Mouse (Mus musculus) stomach, embryonic 16.5 days (tissue): ENCODE results near the gene Uqcr11. TPM values are rescaled to one million over a fixed set of nuclear protein-coding genes. Genes with fewer than 3 reads are reported as not detected.
A peak's percentile ranks its signal among the peaks of the same experiment; 100 is the strongest.

ENCODE experiments used
- ATAC-seq: fragments of 200-750 bp; cut with Nextera tagmentation; 2 replicates; pipeline ENCODE4 v1.8.0; 2017; ENCODE audit warnings: moderate number of reproducible peaks, moderate TSS enrichment; ENCODE audit not compliant: insufficient read depth, low FRiP score
- H3K27ac ChIP-seq: fragments of 300-500 bp; sonication (generic); 2 replicates; pipeline ENCODE4 v1.5.1; 2014; ENCODE audit warnings: low read length
- H3K27me3 ChIP-seq: fragments of 300-500 bp; sonication (generic); 2 replicates; pipeline ENCODE4 v1.6.1; 2014; ENCODE audit warnings: low read length, control low read depth, mixed read lengths; ENCODE audit not compliant: control insufficient read depth, insufficient read depth
- H3K36me3 ChIP-seq: fragments of 300-500 bp; sonication (generic); 2 replicates; pipeline ENCODE4 v1.6.1; 2014; ENCODE audit warnings: low read length; ENCODE audit not compliant: control insufficient read depth, insufficient read depth
- H3K4me1 ChIP-seq: fragments of 300-500 bp; sonication (generic); 2 replicates; pipeline ENCODE4 v1.6.1; 2014; ENCODE audit warnings: low read length, control low read depth, mixed read lengths; ENCODE audit not compliant: control insufficient read depth, insufficient read depth
- H3K4me2 ChIP-seq: fragments of 300-500 bp; sonication (generic); 2 replicates; pipeline ENCODE4 v1.6.1; 2014; ENCODE audit warnings: low read depth, low read length, mixed read lengths
- H3K4me3 ChIP-seq: fragments of 300-500 bp; sonication (generic); replicated peaks from 2 replicates; pipeline ENCODE4 v1.5.1; 2014; ENCODE audit warnings: mild to moderate bottlenecking, low read length
- H3K9ac ChIP-seq: fragments of 300-500 bp; sonication (generic); 2 replicates; pipeline ENCODE4 v1.6.1; 2014; ENCODE audit warnings: low read length
- H3K9me3 ChIP-seq: fragments of 300-500 bp; sonication (generic); replicated peaks from 2 replicates; pipeline ENCODE4 v1.6.1; 2016; ENCODE audit warnings: low read length, control low read depth; ENCODE audit not compliant: control insufficient read depth
- WGBS: fragments of 180-500 bp; shearing (Covaris S2); extraction: QIAGEN DNeasy Blood & Tissue Kit; methylation state at CpG from one replicate; pipeline ENCODE4 v1.1.7; 2014; 5-methylcytosine and 5-hydroxymethylcytosine counted together
- polyA plus RNA-seq: library from polyadenylated mRNA; unstranded; fragments of >200 nt; fragmentation: Nextera tagmentation; extraction: Ambion mirVana; gene quantifications from 2 replicates; pipeline ENCODE4 v1.2.1, GENCODE M21; 2015

Uqcr11 gene
- polyA plus RNA-seq, 1 experiment from 2014 or later = 669 TPM

DNA sequence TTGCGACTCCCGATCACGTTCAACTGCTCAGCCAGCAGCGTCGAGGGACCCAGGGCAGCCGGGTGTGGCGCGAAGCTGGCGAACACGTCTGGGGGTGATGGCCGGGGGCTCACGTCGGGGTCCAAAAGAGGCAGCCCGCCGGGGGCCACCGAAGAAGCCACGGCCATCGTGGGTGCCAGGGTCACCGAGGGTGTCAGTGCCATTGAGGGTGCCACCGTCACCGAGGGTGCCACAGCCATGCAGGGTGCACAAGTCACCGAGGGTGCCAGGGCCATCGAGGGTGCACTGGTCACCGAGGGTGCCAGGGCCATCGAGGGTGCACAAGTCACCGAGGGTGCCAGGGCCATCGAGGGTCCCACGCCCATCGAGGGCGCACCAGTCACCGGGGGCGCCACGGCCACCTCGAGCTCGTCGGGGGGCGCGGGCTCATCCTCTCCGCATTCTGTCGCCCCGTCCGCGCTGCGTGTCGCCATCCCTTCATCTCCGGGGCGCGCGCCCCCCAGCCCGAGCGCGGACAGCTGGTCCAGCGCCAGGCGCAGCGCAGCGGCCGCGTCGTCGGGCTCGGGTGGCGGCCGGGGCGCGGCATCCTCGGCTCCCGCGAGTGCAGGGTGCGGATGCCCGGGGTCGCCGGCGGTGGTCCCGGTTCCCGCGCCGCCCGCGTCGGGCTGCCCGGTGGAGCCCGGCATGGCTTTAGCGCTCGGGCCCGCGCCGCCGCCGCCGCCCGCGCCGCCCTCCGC is 19.7 kb downstream of the Uqcr11 start:
- no peaks in the 10 kb centered on the region for H3K9me3 ChIP-seq
- peak overlapping the region; percentile 80 for H3K4me3 ChIP-seq
- H3K4me1 ChIP-seq = peaks cover 28% of the 10 kb centered on the region
- H3K27me3 ChIP-seq = no peaks in the 10 kb centered on the region
- H3K36me3 ChIP-seq = peaks cover 8% of the 10 kb centered on the region
- no peak for ATAC-seq
- H3K9ac ChIP-seq = peak overlapping the region; percentile 98
- under 1% methylated on average over 83 of the region's 94 CpGs for WGBS
- peak overlapping the region; percentile 82 for H3K27ac ChIP-seq
- peak overlapping the region; percentile 80 for H3K4me2 ChIP-seq

DNA sequence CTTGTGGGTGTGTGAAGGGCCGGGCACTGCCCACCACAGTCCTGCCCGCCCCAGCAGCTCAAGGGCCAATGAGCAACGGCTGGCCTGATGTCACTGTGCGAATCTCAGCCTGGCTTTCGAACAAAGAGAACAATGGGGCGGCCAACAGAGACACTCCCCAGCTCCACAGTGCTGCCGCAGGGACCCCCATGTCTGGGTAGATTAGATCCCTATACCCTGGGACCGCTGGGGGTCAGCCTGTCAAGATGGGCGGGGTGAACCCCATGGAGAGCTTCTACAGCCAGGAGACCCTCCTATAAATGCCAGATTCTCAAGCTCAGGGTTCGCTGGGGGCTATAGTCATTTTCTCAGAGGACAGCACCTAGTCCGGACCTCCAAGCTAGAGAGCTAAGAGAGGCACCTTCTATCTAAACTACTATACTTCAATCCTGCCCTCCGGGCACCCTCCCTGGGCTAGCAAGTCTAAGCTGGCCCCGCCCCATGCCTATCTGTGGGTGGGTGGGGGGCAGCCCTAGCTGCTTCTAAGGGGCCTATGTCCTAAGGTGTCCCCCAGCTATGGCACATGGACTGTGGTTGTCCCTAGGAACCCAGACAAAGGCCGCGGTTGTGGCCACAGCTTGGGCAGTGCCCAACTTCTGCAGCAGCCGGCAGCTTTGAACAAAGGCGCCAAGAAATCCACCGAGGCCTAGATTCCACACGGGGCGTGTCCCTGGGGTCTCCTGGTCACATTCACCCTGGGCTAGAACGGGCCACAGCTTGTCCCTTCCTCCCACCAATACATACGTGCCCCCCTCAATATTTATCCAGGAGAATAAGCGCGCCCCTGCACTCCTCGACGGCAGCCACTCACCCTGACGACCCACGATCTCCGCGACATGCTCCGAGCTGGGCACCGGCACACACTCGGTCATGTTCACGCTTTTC is 20.6 kb downstream of the Uqcr11 start:
- H3K4me3 ChIP-seq = peak overlapping the region; percentile 80
- peak overlapping the region; percentile 82 for H3K27ac ChIP-seq
- H3K4me1 ChIP-seq = peaks cover 28% of the 10 kb centered on the region
- peak; percentile 27; the same call in 1 of the 2 replicates for ATAC-seq
- peak overlapping the region; percentile 80 for H3K4me2 ChIP-seq
- 3% methylated on average over 34 of the region's 34 CpGs for WGBS
- H3K9ac ChIP-seq = peak overlapping the region; percentile 98
- H3K27me3 ChIP-seq = no peaks in the 10 kb centered on the region
- no peaks in the 10 kb centered on the region for H3K9me3 ChIP-seq
- H3K36me3 ChIP-seq = peaks cover 10% of the 10 kb centered on the region

DNA sequence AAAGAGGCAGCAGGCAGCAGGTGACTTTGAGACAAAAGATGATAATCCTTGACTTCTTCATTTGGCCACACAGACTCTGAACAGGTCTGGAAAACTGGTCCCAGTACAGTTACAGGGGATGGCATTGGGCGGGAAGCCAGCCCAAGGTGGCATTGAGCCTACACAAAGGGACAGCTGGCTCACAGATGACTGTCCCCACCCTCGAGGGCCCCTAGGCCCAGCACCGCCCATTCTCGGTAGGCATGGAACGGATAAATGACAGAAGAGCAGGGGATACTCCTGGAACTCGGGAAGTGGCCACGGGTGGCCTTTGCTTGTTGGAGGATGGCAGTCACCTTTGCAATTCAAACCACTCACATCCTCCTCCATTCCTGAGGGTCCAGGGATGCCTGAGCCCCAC is 21.3 kb downstream of the Uqcr11 start:
- Histone ChIP-seq H3K9ac (peak overlapping the region; percentile 98), H3K4me1 (peaks cover 25% of the 10 kb centered on the region), H3K36me3 (peaks cover 16% of the 10 kb centered on the region), H3K27me3 (no peaks in the 10 kb centered on the region), H3K4me3 (peak overlapping the region; percentile 80), H3K9me3 (no peaks in the 10 kb centered on the region), H3K4me2 (peak overlapping the region; percentile 80), H3K27ac (no peak overlapping the region; the same call in 1 of the 2 replicates)
- 22% methylated on average over 7 of the region's 7 CpGs for WGBS
- ATAC-seq = no peak

- Histone ChIP-seq H3K4me2 (peak overlapping the region; percentile 80), H3K4me1 (peaks cover 25% of the 10 kb centered on the region), H3K27me3 (no peaks in the 10 kb centered on the region), H3K9me3 (no peaks in the 10 kb centered on the region), H3K4me3 (peak overlapping the region; percentile 80), H3K9ac (peak overlapping the region; percentile 98), H3K27ac (no peak overlapping the region), H3K36me3 (peaks cover 16% of the 10 kb centered on the region)
- ATAC-seq = no peak
- WGBS = 79% methylated on average over 7 of the region's 7 CpGs
These were observed 21.9 kb downstream of the Uqcr11 start for GRCm38 (mm10) chr10:80384709-80385108.

- Histone ChIP-seq H3K9ac (peak overlapping the region; percentile 9; the same call in 1 of the 2 replicates), H3K4me2 (peak overlapping the region; percentile 80; the same call in 1 of the 2 replicates), H3K27ac (no peak overlapping the region), H3K27me3 (no peaks in the 10 kb centered on the region), H3K4me3 (no peak overlapping the region), H3K9me3 (no peaks in the 10 kb centered on the region), H3K4me1 (peaks cover 25% of the 10 kb centered on the region), H3K36me3 (peaks cover 16% of the 10 kb centered on the region)
- ATAC-seq = no peak
- 81% methylated on average over 4 of the region's 4 CpGs for WGBS
These were observed 22.5 kb downstream of the Uqcr11 start for GRCm38 (mm10) chr10:80384115-80384639.

DNA sequence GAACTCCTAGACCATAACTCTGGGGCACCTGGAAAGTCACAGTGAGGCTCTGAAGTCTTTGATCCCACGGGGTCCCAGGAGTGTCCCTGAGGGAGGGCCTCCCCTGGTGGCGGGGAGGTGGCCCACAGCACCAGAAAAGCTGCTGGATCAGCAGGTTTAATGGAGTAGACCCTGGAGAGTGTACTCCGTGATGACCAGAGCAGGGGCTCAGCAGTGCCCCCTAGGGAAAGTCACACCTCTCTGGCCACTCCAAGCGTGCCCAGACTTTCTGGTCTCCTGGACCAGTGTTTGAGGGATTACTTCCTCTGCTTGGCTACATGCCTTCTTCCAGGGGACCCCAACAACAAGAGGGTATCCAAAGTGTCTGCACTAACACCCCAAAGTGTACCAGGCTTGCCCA is 23.2 kb downstream of the Uqcr11 start:
- 55% methylated on average over 4 of the region's 4 CpGs for WGBS
- H3K4me1 ChIP-seq = peaks cover 24% of the 10 kb centered on the region
- H3K9me3 ChIP-seq = no peaks in the 10 kb centered on the region
- no peak overlapping the region for H3K9ac ChIP-seq
- ATAC-seq = no peak
- H3K36me3 ChIP-seq = peaks cover 16% of the 10 kb centered on the region
- no peak overlapping the region for H3K4me2 ChIP-seq
- H3K4me3 ChIP-seq = no peak overlapping the region
- H3K27me3 ChIP-seq = no peaks in the 10 kb centered on the region
- no peak overlapping the region for H3K27ac ChIP-seq

DNA sequence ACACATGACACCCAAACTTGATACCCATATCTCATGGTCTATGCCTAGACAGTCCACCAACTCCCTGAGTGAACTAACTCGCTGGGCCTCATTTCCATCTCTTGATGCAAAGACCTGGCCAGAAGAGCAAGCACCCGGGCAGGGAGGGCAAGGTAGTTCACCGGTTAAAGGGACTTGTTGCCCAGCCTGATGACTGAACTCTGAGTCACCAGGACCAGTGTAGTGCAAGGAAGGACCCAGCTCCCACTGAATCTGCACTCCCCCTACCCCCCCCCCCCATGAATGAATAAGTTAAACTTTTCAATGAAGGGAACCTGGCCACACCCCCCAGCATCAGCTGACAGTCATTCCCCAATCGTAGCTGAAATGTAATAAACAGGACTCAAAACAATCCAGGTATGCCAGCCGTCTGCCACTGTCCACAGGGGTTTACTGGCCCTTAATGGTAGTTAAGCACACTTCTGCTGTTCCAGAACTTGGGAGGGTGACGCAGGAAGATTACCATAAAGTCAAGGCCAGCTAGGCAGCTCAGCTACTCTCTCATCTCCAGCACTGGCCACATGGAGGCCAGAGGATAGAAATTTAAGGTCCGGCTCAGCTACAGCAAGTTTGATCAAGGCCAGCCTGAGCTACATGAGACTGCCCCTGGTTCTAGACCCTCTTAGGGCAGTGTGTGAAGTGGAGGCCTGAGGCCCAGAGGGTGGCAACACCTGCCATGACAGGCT is 23.8 kb downstream of the Uqcr11 start:
- Histone ChIP-seq H3K4me1 (peaks cover 19% of the 10 kb centered on the region), H3K36me3 (peaks cover 16% of the 10 kb centered on the region), H3K27me3 (no peaks in the 10 kb centered on the region), H3K4me3 (no peak overlapping the region), H3K27ac (no peak overlapping the region), H3K4me2 (no peak overlapping the region), H3K9ac (no peak overlapping the region), H3K9me3 (no peaks in the 10 kb centered on the region)
- WGBS = 83% methylated on average over 7 of the region's 7 CpGs
- no peak for ATAC-seq

DNA sequence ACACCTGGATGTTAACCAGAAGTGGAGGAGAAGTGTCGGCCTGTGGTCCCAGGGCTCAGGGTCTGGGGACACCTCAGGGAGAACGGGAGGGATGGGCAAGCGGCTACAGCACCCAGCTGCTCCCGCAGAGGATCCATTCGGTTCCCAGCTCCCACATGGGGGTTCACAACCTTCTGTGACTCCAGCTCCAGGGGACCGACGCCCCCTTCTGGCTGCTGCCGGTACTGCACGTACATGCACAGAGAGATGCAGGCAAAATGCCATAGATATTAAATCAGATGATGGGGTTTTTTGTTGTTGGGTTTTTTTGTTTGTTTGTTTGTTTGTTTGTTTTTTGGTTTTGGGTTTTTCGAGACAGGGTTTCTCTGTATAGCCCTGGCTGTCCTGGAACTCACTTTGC is 28.9 kb downstream of the Uqcr11 start:
- Histone ChIP-seq H3K9ac (no peak overlapping the region), H3K36me3 (peaks cover 16% of the 10 kb centered on the region), H3K9me3 (no peaks in the 10 kb centered on the region), H3K4me1 (no peaks in the 10 kb centered on the region), H3K27me3 (no peaks in the 10 kb centered on the region), H3K27ac (no peak overlapping the region), H3K4me2 (no peak overlapping the region), H3K4me3 (no peak overlapping the region)
- 43% methylated on average over 10 of the region's 10 CpGs for WGBS
- ATAC-seq = no peak
